Mouse (Mus musculus) effector memory CD4-positive, alpha-beta T cell, adult 7 months (primary cell): ENCODE data around the gene Fastkd3. TPM values are rescaled to one million over a fixed set of nuclear protein-coding genes. Genes with fewer than 3 reads are reported as not detected.

Experiments
- polyA plus RNA-seq: library from polyadenylated mRNA; unstranded; fragments of 100-300 nt; shearing (Covaris generic); gene quantifications from one replicate; pipeline ENCODE4 v1.2.1, GENCODE M21; 2017

The Fastkd3 gene
- 26.5 TPM for polyA plus RNA-seq

GRCm38 (mm10) chr13:68581747-68582516 lies at the start of gene Fastkd3, which contains the start of gene Mtrr:
Gene Fastkd3, plus strand, starts transcription at chr13:68582234.
Gene Mtrr, minus strand, starts transcription at chr13:68582149.

GRCm38 (mm10) chr13:68597199-68597598 lies 15.2 kb downstream of the Fastkd3 start, which contains the start of gene 1700001L19Rik:
Gene 1700001L19Rik, plus strand, starts transcription at chr13:68597421.

Other genes with a start within 250 kb of the Fastkd3 start
- 24.5 TPM for gene Mtrr, start 85 bp upstream of the Fastkd3 start, polyA plus RNA-seq
- not detected for gene 1700001L19Rik, start 15.2 kb downstream of the Fastkd3 start, polyA plus RNA-seq